Mouse (Mus musculus) lung, adult 2 months (tissue): ENCODE measurements at regions not wholly inside any gene's neighbourhood (a gene's known extent, or its start where the extent isn't known, plus 50 kb on each side); places are given as distances from the start of the nearest gene placed in this dataset.

Experiments
- CTCF ChIP-seq: fragments of 200-500 bp; IDR thresholded peaks from 2 replicates; pipeline ENCODE4 v1.5.1; 2011; ENCODE audit warnings: mild to moderate bottlenecking, low read length, control low read depth; ENCODE audit not compliant: insufficient read depth
- POLR2A ChIP-seq: fragments of 200-500 bp; IDR thresholded peaks from 2 replicates; pipeline ENCODE4 v1.6.1; 2011; ENCODE audit warnings: low read depth, mild to moderate bottlenecking, control low read depth, low read length, borderline replicate concordance; ENCODE audit errors: extremely low read depth

DNA sequence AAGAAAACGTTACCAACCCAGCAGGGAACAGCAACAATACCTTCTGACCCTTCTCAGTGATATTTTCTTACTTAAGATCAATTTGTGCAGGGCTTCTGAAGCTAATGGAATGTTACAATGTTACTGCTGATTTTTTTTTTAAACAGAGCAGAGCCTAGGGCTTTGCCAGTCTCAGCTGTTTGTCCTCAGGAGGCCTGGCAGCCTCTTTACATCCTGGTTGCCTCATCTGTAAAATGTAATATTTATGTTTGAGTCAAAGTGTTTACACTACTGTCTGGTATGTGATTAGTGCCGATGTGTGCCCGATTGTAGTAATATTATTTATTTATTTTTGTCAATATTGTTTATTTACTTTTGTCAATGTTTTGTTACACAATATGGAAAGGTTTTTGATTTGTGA is 166.9 kb upstream of the Runx1 start:
- TF ChIP-seq CTCF (no peak), POLR2A (no peak)
